Comparison of ENCODE assay signal across 14 mouse cellular contexts in genomic region chr8:107257223-107257622, GRCm38 (mm10). TPM values are rescaled to one million over a fixed set of nuclear protein-coding genes. Genes with fewer than 3 reads are reported as not detected.
DNase-seq lines count a peak whose midpoint lies in the region; ATAC-seq and TF ChIP-seq lines count a peak whose summit lies in the region.
"Had no signal": no experiment of that assay in that cellular context is flagged by ENCODE, and none has a peak within 500 bp of the region (broad histone marks: within the 10 kb centered on the region; RNA-seq: fewer than 3 reads in every experiment).

No protein-coding gene starts in this region.

- H3K36me3 ChIP-seq in kidney, embryonic 16.5 days (ENCODE audit: insufficient read depth, low read length) = no peaks in the 10 kb centered on the region
- H3K36me3 ChIP-seq in embryonic facial prominence, embryonic 15.5 days = no peaks in the 10 kb centered on the region
- no peaks in the 10 kb centered on the region for H3K36me3 ChIP-seq in limb, embryonic 14.5 days (ENCODE audit: control insufficient read depth, insufficient read depth, low read length)
- H3K36me3 ChIP-seq: hindbrain, embryonic 15.5 days had no signal

- no peaks in the 10 kb centered on the region for H3K27me3 ChIP-seq in kidney, embryonic 16.5 days (ENCODE audit: insufficient read depth, low read length)
- no peaks in the 10 kb centered on the region for H3K27me3 ChIP-seq in embryonic facial prominence, embryonic 15.5 days
- H3K27me3 ChIP-seq in limb, embryonic 14.5 days (ENCODE audit: control insufficient read depth, insufficient read depth, low read length) = no peaks in the 10 kb centered on the region
- H3K27me3 ChIP-seq: CH12.LX; hindbrain, embryonic 15.5 days had no signal

- H3K27ac ChIP-seq in kidney, embryonic 16.5 days (ENCODE audit: low read length) = peak overlapping the region; percentile 3; the same call in 1 of the 2 replicates
- H3K27ac ChIP-seq in embryonic facial prominence, embryonic 15.5 days (replicated peaks) = 0 out of 2 replicates have a peak overlapping the region, but pooled peaks have one; percentile 3
- peak overlapping the region; percentile 34 for H3K27ac ChIP-seq in limb, embryonic 14.5 days (replicated peaks; ENCODE audit: low read depth, low read length)
- H3K27ac ChIP-seq: hindbrain, embryonic 15.5 days had no signal

- ATAC-seq in kidney, embryonic 16.5 days (ENCODE audit: low FRiP score, low TSS enrichment) = no peak
- no peak for ATAC-seq in embryonic facial prominence, embryonic 15.5 days (ENCODE audit: insufficient number of reproducible peaks, low FRiP score, low TSS enrichment, low read depth)
- ATAC-seq in limb, embryonic 14.5 days (ENCODE audit: low FRiP score, low read depth) = peak; percentile 41
- no peak for ATAC-seq in inflammation-experienced regulatory T-cells, adult 6 months

- H3K4me3 ChIP-seq in kidney, embryonic 16.5 days (ENCODE audit: low read length) = no peak overlapping the region
- H3K4me3 ChIP-seq in embryonic facial prominence, embryonic 15.5 days (replicated peaks) = no peak overlapping the region
- no peak overlapping the region for H3K4me3 ChIP-seq in limb, embryonic 14.5 days (replicated peaks; ENCODE audit: low read length)
- H3K4me3 ChIP-seq: hindbrain, embryonic 15.5 days had no signal

- 60% methylated on average over 5 of the region's 5 CpGs for WGBS in kidney, embryonic 16.5 days
- WGBS in embryonic facial prominence, embryonic 15.5 days = 44% methylated on average over 5 of the region's 5 CpGs
- 38% methylated on average over 5 of the region's 5 CpGs for WGBS in limb, embryonic 14.5 days

- DNase-seq in kidney, adult 11 months = no peak
- DNase-seq in brain, adult 2 months (ENCODE audit: low read depth, low spot score) = peak; percentile 83
- peak; percentile 64 for DNase-seq in limb, embryonic 14.5 days (ENCODE audit: low spot score)
- no peak for DNase-seq in Muller cell, postnatal 12 days (ENCODE audit: inconsistent ontology term)
- DNase-seq: adrenal gland, adult 2 months; cerebellum, postnatal 25 days; gastrocnemius, postnatal 14 days; kidney, postnatal 25 days; thymus, adult 18-20 months had no signal

- no peak for TF ChIP-seq POLR2A in limb, embryonic 14.5 days (IDR thresholded peaks at IDR 0.05; ENCODE audit: borderline replicate concordance, extremely low read depth, insufficient read depth, insufficient read length)

- no peak overlapping the region for H3K4me2 ChIP-seq in kidney, embryonic 16.5 days (replicated peaks; ENCODE audit: low read depth, low read length)
- H3K4me2 ChIP-seq in embryonic facial prominence, embryonic 15.5 days (replicated peaks) = no peak overlapping the region
- no peak overlapping the region for H3K4me2 ChIP-seq in limb, embryonic 14.5 days (replicated peaks; ENCODE audit: low read depth, low read length, severe bottlenecking)
- H3K4me2 ChIP-seq: hindbrain, embryonic 15.5 days had no signal

- H3K4me1 ChIP-seq in kidney, embryonic 16.5 days (ENCODE audit: insufficient read depth, low read length) = peaks cover 16% of the 10 kb centered on the region
- peaks cover 20% of the 10 kb centered on the region for H3K4me1 ChIP-seq in embryonic facial prominence, embryonic 15.5 days
- H3K4me1 ChIP-seq in limb, embryonic 14.5 days (ENCODE audit: control insufficient read depth, insufficient read depth, low read length) = peaks cover 20% of the 10 kb centered on the region
- H3K4me1 ChIP-seq: hindbrain, embryonic 15.5 days had no signal

- H3K9me3 ChIP-seq in kidney, embryonic 16.5 days (ENCODE audit: low read length) = no peaks in the 10 kb centered on the region
- H3K9me3 ChIP-seq in embryonic facial prominence, embryonic 15.5 days (replicated peaks) = no peaks in the 10 kb centered on the region
- H3K9me3 ChIP-seq in limb, embryonic 14.5 days (ENCODE audit: control insufficient read depth, low read length) = no peaks in the 10 kb centered on the region
- H3K9me3 ChIP-seq: hindbrain, embryonic 15.5 days had no signal

- no peak overlapping the region for H3K9ac ChIP-seq in kidney, embryonic 16.5 days (replicated peaks; ENCODE audit: low read length)
- H3K9ac ChIP-seq in embryonic facial prominence, embryonic 15.5 days = no peak overlapping the region
- H3K9ac ChIP-seq in limb, embryonic 14.5 days (ENCODE audit: low read depth, low read length, severe bottlenecking) = no peak overlapping the region
- H3K9ac ChIP-seq: hindbrain, embryonic 15.5 days had no signal

RNA-seq across cellular contexts. Expression of gene Nfat5, which starts 36.0 kb away (rescaled TPM):
- polyA plus RNA-seq in kidney, embryonic 16.5 days (2015; fragmentation: Nextera tagmentation; extraction: Ambion mirVana) = 21.0 and 28.9 TPM in 2 replicates
- polyA plus RNA-seq in embryonic facial prominence, embryonic 15.5 days (2015; fragmentation: Nextera tagmentation; extraction: Ambion mirVana) = 18.9 and 19.0 TPM in 2 replicates
- polyA plus RNA-seq in limb, embryonic 14.5 days (2012; rRNA removed) = 70.1 and 94.1 TPM in 2 replicates
- polyA plus RNA-seq in limb, embryonic 14.5 days (2014; fragmentation: Nextera tagmentation; extraction: Ambion mirVana) = 17.6 and 23.1 TPM in 2 replicates
- polyA plus RNA-seq in inflammation-experienced regulatory T-cells, adult 6 months (2017; shearing (Covaris generic)) = 10 to 100 TPM; 12.7 to 23.8 (median 21.3) TPM

Comparison
In these comparisons a context has a peak if more than half of its experiments do, and no peak if none do; other contexts are left out.
1. DNase-seq: peak in brain, adult 2 months (single experiment) and limb, embryonic 14.5 days (single experiment); none in kidney, adult 11 months (single experiment) and Muller cell, postnatal 12 days (single experiment).
2. Peak in every context shown above with its lines, with median percentiles within 50 percentile points of each other: H3K27ac ChIP-seq.